In the genomic region with DNA sequence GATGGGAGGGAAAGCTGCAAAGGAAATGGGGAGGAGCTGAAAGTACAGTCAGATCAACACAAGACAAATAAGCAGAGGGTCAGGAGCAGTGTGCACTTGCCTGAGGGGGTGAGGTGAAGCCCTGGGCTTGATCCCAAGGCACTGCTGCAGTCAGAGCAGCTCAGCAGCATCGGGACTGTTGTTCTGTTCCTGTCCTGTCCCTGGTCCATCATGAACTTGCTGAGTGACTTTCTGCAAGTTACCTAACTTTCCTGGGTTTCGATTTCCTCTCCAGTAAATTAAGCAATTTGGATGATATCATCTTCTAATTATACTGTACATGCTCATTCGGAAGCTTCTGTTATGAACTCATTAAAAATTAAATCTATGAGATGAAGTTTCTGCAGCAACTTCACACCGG, we compare ENCODE assay signal across 8 mouse cellular contexts. TPM values are rescaled to one million over a fixed set of nuclear protein-coding genes. Genes with fewer than 3 reads are reported as not detected.
DNase-seq lines count a peak whose midpoint lies in the region; ATAC-seq and TF ChIP-seq lines count a peak whose summit lies in the region.

H3f3b (minus strand) TSS at position 207 of the 400 bp plus-strand sequence.

- no peak for TF ChIP-seq CTCF in liver, postnatal 0 days (IDR thresholded peaks at IDR 0.05; ENCODE audit: low read depth)

- no peak within 1 kb of the TSS for H3K9ac ChIP-seq in kidney, embryonic 15.5 days
- H3K9ac ChIP-seq in hindbrain, embryonic 16.5 days (ENCODE audit: low read depth, low read length) = no peak within 1 kb of the TSS
- H3K9ac ChIP-seq in liver, postnatal 0 days (replicated peaks) = no peak within 1 kb of the TSS

- peaks cover 24% of the 10 kb centered on the region for H3K4me1 ChIP-seq in kidney, embryonic 15.5 days
- H3K4me1 ChIP-seq in hindbrain, embryonic 16.5 days (ENCODE audit: control insufficient read depth, insufficient read depth, low read depth, low read length) = peaks cover 11% of the 10 kb centered on the region
- peaks cover 23% of the 10 kb centered on the region for H3K4me1 ChIP-seq in liver, postnatal 0 days (ENCODE audit: insufficient read depth)

- no peaks in the 10 kb centered on the region for H3K27me3 ChIP-seq in kidney, embryonic 15.5 days
- H3K27me3 ChIP-seq in hindbrain, embryonic 16.5 days (replicated peaks; ENCODE audit: control insufficient read depth, insufficient read depth, low read length) = no peaks in the 10 kb centered on the region
- no peaks in the 10 kb centered on the region for H3K27me3 ChIP-seq in liver, postnatal 0 days (ENCODE audit: insufficient read depth, low read length)

- WGBS in kidney, embryonic 15.5 days = 76% methylated on average over 4 of the region's 4 CpGs
- 81% methylated on average over 4 of the region's 4 CpGs for WGBS in hindbrain, embryonic 16.5 days
- WGBS in liver, postnatal 0 days (ENCODE audit: insufficient replicate concordance) = 68% methylated on average over 4 of the region's 4 CpGs

- H3K4me2 ChIP-seq in kidney, embryonic 15.5 days = no peak within 1 kb of the TSS
- no peak within 1 kb of the TSS for H3K4me2 ChIP-seq in hindbrain, embryonic 16.5 days (ENCODE audit: low read length)
- H3K4me2 ChIP-seq in liver, postnatal 0 days (ENCODE audit: low read depth, low read length) = no peak within 1 kb of the TSS

- no peak within 1 kb of the TSS for H3K27ac ChIP-seq in kidney, embryonic 15.5 days
- no peak within 1 kb of the TSS for H3K27ac ChIP-seq in hindbrain, embryonic 16.5 days (ENCODE audit: low read depth, low read length)
- peak within 1 kb of the TSS; percentile 64 for H3K27ac ChIP-seq in liver, postnatal 0 days (ENCODE audit: low read depth)

- ATAC-seq in kidney, embryonic 15.5 days (replicated peaks; ENCODE audit: low FRiP score) = no peak
- ATAC-seq in hindbrain, embryonic 16.5 days = no peak
- no peak for ATAC-seq in liver, postnatal 0 days

- no peaks in the 10 kb centered on the region for H3K9me3 ChIP-seq in kidney, embryonic 15.5 days (replicated peaks)
- no peaks in the 10 kb centered on the region for H3K9me3 ChIP-seq in hindbrain, embryonic 16.5 days (ENCODE audit: control insufficient read depth, low read length)
- H3K9me3 ChIP-seq in liver, postnatal 0 days (ENCODE audit: low read length) = no peaks in the 10 kb centered on the region

- TF ChIP-seq EP300 in liver, postnatal 0 days (IDR thresholded peaks at IDR 0.05; ENCODE audit: low read depth) = no peak

- no peak for DNase-seq in kidney, postnatal 10 days
- DNase-seq in adrenal gland, postnatal 10 days = no peak
- DNase-seq in gastrocnemius, adult 8-10 months (ENCODE audit: low spot score in 2 of 2) = no peak
- no peak for DNase-seq in liver, postnatal 0 days
- no peak for DNase-seq in cerebellum, postnatal 14 days
- DNase-seq in frontal cortex, postnatal 10 days (ENCODE audit: low spot score in 2 of 2) = no peak

- no peak within 1 kb of the TSS for H3K4me3 ChIP-seq in kidney, embryonic 15.5 days (replicated peaks)
- H3K4me3 ChIP-seq in hindbrain, embryonic 16.5 days (ENCODE audit: low read length) = no peak within 1 kb of the TSS
- H3K4me3 ChIP-seq in liver, postnatal 0 days (ENCODE audit: low read depth, low read length) = no peak within 1 kb of the TSS

- no peaks in the 10 kb centered on the region for H3K36me3 ChIP-seq in kidney, embryonic 15.5 days
- no peaks in the 10 kb centered on the region for H3K36me3 ChIP-seq in hindbrain, embryonic 16.5 days (ENCODE audit: control insufficient read depth, insufficient read depth, low read length)
- H3K36me3 ChIP-seq in liver, postnatal 0 days (replicated peaks; ENCODE audit: insufficient read depth, low read length) = peaks cover 5% of the 10 kb centered on the region

RNA-seq across cellular contexts. Expression of gene H3f3b, which starts in this region (rescaled TPM):
- polyA plus RNA-seq in kidney, embryonic 15.5 days (2015; fragmentation: Nextera tagmentation; extraction: Ambion mirVana) = 1,673 and 1,817 TPM in 2 replicates
- total RNA-seq in adrenal gland, postnatal 10 days (2021) = 100 to 1,000 TPM; 401 to 426 TPM
- 10 to 100 TPM; 45.7 to 88.7 (median 59.5) TPM for total RNA-seq in gastrocnemius, adult 8-10 months (2022)
- polyA plus RNA-seq in hindbrain, embryonic 16.5 days (2015; fragmentation: Nextera tagmentation; extraction: Ambion mirVana) = 1,585 and 1,603 TPM in 2 replicates
- 647 and 656 TPM in 2 replicates for polyA plus RNA-seq in liver, postnatal 0 days (2015; fragmentation: Nextera tagmentation; extraction: Ambion mirVana)

Comparison
In these comparisons a context has a peak if more than half of its experiments do, and no peak if none do; other contexts are left out.
1. RNA of gene H3f3b (total RNA-seq): 401 to 426 TPM in adrenal gland, postnatal 10 days; 45.7 to 88.7 TPM in gastrocnemius, adult 8-10 months; every median in the first group is over 4 times any median in the second.